Mouse (Mus musculus): ENCODE data around the gene Nelfe. TPM values are rescaled to one million over a fixed set of nuclear protein-coding genes. Genes with fewer than 3 reads are reported as not detected.
A peak's percentile ranks its signal among the peaks of the same experiment; 100 is the strongest.

The Nelfe gene
- total and polyA plus RNA-seq, 3 experiments, result 38.7 to 159 (median 60.0) TPM

GRCm38 (mm10) chr17:34895724-34896123 is 45.5 kb downstream of the Nelfe start:
- Histone ChIP-seq H3K4me1 (ENCODE audit: control insufficient read depth in 1 of 2, insufficient read depth in 2 of 2) (peaks cover 7 to 25% of the 10 kb centered on the region in 2 experiments), H3K36me3 (replicated peaks in 1 of 2; ENCODE audit: control insufficient read depth in 1 of 2, insufficient read depth in 1 of 2, low read length in 1 of 2) (peaks cover 2 to 15% of the 10 kb centered on the region in 2 experiments), H3K27ac (ENCODE audit: insufficient read depth, low read depth) (no peak overlapping the region), H3K9me3 (replicated peaks; ENCODE audit: low read length) (peaks cover 5% of the 10 kb centered on the region), H3K4me3 (replicated peaks in 1 of 3; ENCODE audit: low read depth in 2 of 3, low read length in 2 of 3, poor library complexity in 1 of 3) (no peak overlapping the region), H3K79me2 (replicated peaks; ENCODE audit: control insufficient read depth, extremely low read depth, insufficient read depth, poor library complexity, severe bottlenecking) (peaks cover 9% of the 10 kb centered on the region), H3K9ac (ENCODE audit: insufficient read depth, low read depth) (no peak overlapping the region), H3K27me3 (replicated peaks) (no peaks in the 10 kb centered on the region), H3K4me2 (ENCODE audit: insufficient read depth, low read depth, poor library complexity, severe bottlenecking) (no peak overlapping the region)
- dilution Hi-C loops (cut with MboI; ENCODE audit: extremely low pct_ligation_motif_present, extremely low pct_unique_long_range_greater_than_20kb, low sequenced_read_pairs) (no loop called here), in situ Hi-C loops (cut with MboI; ENCODE audit: low pct_ligation_motif_present, low pct_unique_long_range_greater_than_20kb, low sequenced_read_pairs) (no loop called here)
- DNase-seq (ENCODE audit: extremely low read depth), result no peak
- no peak for TF ChIP-seq TCF12 (IDR thresholded peaks at IDR 0.05; ENCODE audit: low read depth, low read length)

- Histone ChIP-seq H3K27me3 (replicated peaks) (no peaks in the 10 kb centered on the region), H3K4me1 (ENCODE audit: control insufficient read depth in 1 of 2, insufficient read depth in 2 of 2) (peaks cover 7 to 29% of the 10 kb centered on the region in 2 experiments), H3K4me2 (ENCODE audit: insufficient read depth, low read depth, poor library complexity, severe bottlenecking) (no peak overlapping the region), H3K4me3 (replicated peaks in 1 of 3; ENCODE audit: low read depth in 2 of 3, low read length in 2 of 3, poor library complexity in 1 of 3) (no peak overlapping the region), H3K27ac (ENCODE audit: insufficient read depth, low read depth) (no peak overlapping the region), H3K36me3 (replicated peaks in 1 of 2; ENCODE audit: control insufficient read depth in 1 of 2, insufficient read depth in 1 of 2, low read length in 1 of 2) (peaks cover 2 to 19% of the 10 kb centered on the region in 2 experiments), H3K79me2 (replicated peaks; ENCODE audit: control insufficient read depth, extremely low read depth, insufficient read depth, poor library complexity, severe bottlenecking) (peaks cover 14% of the 10 kb centered on the region), H3K9ac (ENCODE audit: insufficient read depth, low read depth) (no peak overlapping the region), H3K9me3 (replicated peaks; ENCODE audit: low read length) (peaks cover 5% of the 10 kb centered on the region)
- dilution Hi-C loops (cut with MboI; ENCODE audit: extremely low pct_ligation_motif_present, extremely low pct_unique_long_range_greater_than_20kb, low sequenced_read_pairs), result no loop called here
- no peak for DNase-seq (ENCODE audit: extremely low read depth)
- TF ChIP-seq JUN (IDR thresholded peaks at IDR 0.05; ENCODE audit: insufficient read depth, low read depth, low read length) (no peak), ZNF384 (IDR thresholded peaks at IDR 0.05; ENCODE audit: low read depth, low read length) (no peak), SIN3A (IDR thresholded peaks at IDR 0.05; ENCODE audit: low read length) (no peak)
- in situ Hi-C loops (cut with MboI; ENCODE audit: low pct_ligation_motif_present, low pct_unique_long_range_greater_than_20kb, low sequenced_read_pairs), result no loop called here
Observed at GRCm38 (mm10) chr17:34896366-34896765, 46.2 kb downstream of the Nelfe start.

GRCm38 (mm10) chr17:34897373-34898159 is 47.4 kb downstream of the Nelfe start:
- Histone ChIP-seq H3K9ac (ENCODE audit: insufficient read depth, low read depth) (peak overlapping the region; percentile 61), H3K79me2 (replicated peaks; ENCODE audit: control insufficient read depth, extremely low read depth, insufficient read depth, poor library complexity, severe bottlenecking) (peaks cover 17% of the 10 kb centered on the region), H3K27ac (ENCODE audit: insufficient read depth, low read depth) (peak overlapping the region; percentile 47), H3K4me2 (ENCODE audit: insufficient read depth, low read depth, poor library complexity, severe bottlenecking) (peak overlapping the region; percentile 84), H3K4me3 (replicated peaks in 1 of 3; ENCODE audit: low read depth in 2 of 3, low read length in 2 of 3, poor library complexity in 1 of 3) (peak overlapping the region; percentile 75 to 93 (median 92)), H3K27me3 (replicated peaks) (no peaks in the 10 kb centered on the region), H3K36me3 (replicated peaks in 1 of 2; ENCODE audit: control insufficient read depth in 1 of 2, insufficient read depth in 1 of 2, low read length in 1 of 2) (peaks cover 8 to 29% of the 10 kb centered on the region in 2 experiments), H3K4me1 (ENCODE audit: control insufficient read depth in 1 of 2, insufficient read depth in 2 of 2) (peaks cover 7 to 32% of the 10 kb centered on the region in 2 experiments), H3K9me3 (replicated peaks; ENCODE audit: low read length) (peaks cover 5% of the 10 kb centered on the region)
- in situ Hi-C loops (cut with MboI; ENCODE audit: low pct_ligation_motif_present, low pct_unique_long_range_greater_than_20kb, low sequenced_read_pairs) (no loop called here), dilution Hi-C loops (cut with MboI; ENCODE audit: extremely low pct_ligation_motif_present, extremely low pct_unique_long_range_greater_than_20kb, low sequenced_read_pairs) (no loop called here)
- TF ChIP-seq SIN3A (IDR thresholded peaks at IDR 0.05; ENCODE audit: low read length), result peak; percentile 25
- no peak for TF ChIP-seq JUN (IDR thresholded peaks at IDR 0.05; ENCODE audit: insufficient read depth, low read depth, low read length)
- no peak for TF ChIP-seq RCOR1 (conservative IDR thresholded peaks at IDR 0.05; ENCODE audit: low read depth, low read length)
- 0 out of 2 replicates have a peak, but pooled peaks have one; percentile 17 for TF ChIP-seq MAX (IDR thresholded peaks at IDR 0.05; ENCODE audit: low read length)
- 0 out of 2 replicates have a peak, but pooled peaks have one; percentile 39 for TF ChIP-seq MYC (IDR thresholded peaks at IDR 0.05; ENCODE audit: low read depth, low read length)
- TF ChIP-seq POLR2AphosphoS2 (IDR thresholded peaks at IDR 0.05; ENCODE audit: low read depth, low read length), result peak; percentile 53; the same call in 1 of the 2 replicates
- no peak for DNase-seq (ENCODE audit: extremely low read depth)

Data from CH12.LX (cell line).